Mouse (Mus musculus): ENCODE results near the gene Nr2f6.

The Nr2f6 gene

DNA sequence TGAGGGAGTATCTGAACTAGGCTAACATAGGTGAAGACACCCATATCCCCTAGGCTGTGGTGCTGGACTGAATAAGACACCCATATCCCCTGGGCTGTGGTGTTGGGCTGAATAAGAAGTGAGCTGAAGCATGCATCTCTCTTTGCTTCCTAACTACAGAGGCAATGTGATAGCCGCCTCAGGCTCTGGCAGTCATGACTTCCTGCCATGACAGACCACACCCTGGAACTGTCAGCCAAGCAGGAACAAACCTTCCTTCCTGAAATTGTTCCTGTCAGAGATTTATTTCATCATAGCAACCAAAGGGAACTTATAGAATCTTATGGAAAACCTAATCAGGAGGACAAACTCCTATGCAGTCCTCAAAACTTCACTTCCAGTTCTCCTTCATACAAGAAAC lies 6.5 kb upstream of the Nr2f6 start:
- DNase-seq: no peak

DNA sequence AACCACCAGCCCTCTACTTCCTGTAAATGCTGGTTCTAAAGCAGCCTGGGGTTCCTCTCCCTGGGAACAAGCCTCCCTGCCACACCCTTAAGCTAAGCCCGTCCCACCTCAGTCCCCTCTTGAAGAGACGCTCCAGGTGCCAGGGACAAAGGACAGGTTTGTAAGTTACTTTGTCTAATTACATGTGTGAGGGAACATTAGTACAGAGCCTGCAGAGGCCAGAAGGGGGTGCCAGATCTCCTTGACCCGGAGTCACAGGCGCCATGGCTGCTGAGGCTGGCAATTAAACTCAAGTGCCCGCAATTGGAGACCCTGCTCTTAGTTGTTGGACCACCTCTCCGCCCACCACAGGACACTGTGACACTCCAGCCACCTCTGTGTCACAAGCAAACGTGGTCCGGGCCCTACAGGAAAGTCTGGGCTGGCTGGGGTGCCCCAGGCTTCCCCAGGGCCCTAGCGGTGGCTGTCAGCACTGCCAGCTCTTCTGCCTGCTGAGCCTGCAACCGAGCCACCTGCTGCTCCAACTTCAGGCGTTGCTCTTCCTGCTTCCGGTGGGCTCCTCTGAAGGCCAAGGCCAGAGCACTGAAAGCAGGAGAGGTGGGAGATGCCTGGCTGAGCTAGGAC lies 3.6 kb upstream of the Nr2f6 start:
- no peak for DNase-seq

DNA sequence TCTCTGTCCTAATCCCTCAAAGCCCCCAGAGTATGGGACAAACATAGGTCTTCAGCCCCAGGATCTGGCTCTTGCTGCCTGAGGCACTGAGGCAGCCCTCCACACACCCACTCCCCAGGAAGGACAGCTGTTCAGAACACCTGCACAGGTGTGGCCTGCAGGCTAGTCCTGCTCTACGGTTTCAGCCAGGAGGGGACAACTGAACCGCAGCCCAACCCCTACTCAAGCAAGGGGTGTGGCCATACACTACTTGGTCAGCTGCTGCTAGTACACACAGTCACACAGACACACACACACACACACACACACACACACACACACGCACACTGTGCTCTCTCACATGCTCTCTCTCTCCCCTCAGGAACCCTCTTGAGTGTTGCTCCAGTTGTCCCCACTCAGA lies 2.1 kb upstream of the Nr2f6 start:
- no peak for DNase-seq

GRCm38 (mm10) chr8:71383396-71383795 lies 1.6 kb upstream of the Nr2f6 start:
- DNase-seq: no peak

DNA sequence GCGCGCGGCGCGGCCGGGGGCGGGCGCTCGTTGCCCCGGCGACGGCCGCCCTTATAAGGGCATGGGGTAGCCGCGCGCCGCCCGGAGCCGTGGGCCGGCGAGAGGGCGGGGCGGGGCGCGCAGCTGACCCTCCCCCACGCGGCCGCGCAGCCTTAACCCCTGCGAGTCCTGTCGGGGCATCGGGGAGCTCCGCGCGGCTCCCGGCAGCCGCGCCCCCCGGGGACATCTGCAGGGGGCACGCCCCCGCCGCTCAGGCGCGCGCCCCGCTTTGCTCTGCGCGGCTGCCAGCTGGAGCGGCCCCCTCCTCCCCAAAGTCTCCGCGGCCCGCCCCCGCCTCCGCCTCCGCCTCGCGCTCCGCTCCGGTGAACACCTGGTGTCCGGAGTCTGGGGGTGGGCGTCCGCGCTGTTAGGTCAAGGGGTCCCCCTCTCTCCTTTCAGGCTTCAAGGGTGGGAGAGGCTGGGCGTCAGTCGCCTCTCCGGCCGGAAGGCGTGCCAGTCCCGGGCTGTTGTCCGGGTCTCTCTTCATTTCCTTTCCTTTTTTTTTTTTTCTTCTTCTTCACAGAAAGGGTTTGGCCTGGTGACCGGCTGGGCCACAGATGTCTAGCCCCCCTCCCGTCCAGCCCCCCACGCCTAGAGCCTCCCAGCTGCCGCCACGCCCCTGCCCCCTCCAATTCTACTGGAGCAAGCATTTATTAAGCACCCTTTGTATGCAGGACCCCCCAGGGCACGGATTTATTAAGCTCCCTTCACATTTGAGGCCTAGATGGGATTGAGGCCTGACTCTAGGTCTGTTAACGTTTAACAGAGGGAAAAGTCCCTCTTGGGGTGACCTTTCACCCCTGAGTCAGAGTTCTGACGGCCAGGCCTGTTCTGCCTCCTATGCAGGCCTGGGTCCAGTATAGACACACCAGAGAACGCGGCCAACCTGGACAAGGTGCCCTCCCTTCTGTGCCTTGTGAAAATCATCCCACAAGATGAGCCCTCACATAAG lies 506 bp upstream of the Nr2f6 start:
- DNase-seq: peak; percentile 73 to 84

DNA sequence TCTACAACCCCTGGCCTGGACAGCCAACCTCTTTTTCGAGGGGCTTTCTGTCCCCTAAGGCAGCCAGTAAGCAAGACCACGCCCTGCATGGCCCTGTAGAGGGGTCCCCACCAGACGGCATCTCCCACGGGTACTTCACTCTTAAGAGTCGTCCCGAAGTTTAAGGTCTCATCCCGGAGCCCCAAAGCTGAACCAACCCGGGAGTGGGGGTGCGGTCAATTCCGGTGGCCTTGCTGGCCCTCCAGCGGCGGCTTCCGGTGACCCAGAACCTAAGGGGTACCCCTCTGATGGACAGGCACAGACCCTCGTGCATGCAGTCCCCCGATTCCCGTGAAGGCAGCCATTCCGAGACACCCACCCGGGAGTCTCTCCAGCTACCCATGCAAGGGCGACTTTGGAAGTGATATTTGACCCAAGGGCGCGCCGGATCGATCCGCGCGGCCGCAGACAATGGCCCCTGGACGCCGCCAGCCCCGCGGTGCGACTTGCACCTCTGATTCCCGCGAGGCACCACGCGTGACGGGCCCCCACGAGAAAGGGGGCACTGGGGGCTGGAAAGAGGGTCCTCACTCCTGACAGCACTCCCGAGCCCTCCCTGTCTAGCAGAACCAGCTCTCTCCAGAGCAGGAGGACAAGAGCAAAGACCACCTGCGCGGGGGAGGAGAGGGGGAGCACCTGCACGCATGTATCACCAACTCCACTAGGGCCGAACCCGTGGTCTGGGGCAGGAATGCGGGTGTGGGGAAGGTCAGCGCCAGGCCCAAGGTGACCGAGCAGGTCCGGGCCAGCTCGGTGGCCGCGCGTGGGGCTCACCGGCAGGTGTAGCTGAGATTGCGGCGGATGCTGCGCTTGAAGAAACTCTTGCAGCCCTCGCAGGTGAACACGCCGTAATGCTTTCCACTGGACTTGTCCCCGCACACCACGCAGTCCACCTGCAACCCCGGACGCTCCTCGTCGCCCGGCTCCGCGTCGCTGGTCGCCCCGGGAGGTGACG lies 1.3 kb downstream of the Nr2f6 start:
- peak; percentile 32 for DNase-seq

DNA sequence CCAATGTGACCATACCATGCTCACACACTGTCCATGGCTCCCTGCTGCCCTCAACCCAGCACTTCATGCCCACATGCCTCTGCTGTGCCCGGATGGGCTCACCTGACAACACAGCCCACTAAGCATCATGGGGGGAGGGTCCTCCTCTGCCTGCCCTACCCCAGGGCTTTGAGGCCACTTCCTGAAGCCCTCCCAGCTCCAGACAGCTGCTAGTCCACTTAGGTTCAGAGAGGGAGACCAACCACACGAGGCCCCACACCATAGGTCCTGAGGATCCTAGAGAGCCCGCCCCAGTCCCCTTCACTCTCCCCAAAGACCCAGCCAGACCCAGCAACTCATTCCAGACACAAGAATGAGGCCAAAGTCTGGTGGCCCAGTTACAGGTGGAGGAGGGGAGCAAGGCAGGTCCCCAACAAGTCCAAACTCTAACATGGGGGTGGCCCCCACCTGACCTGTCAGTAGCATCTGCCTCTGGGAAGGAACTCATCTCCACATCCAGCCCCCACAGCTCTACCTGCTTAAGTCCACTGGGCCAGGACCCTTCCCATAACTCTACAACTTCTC lies 2.2 kb downstream of the Nr2f6 start:
- no peak for DNase-seq

- no peak for DNase-seq
Observed at GRCm38 (mm10) chr8:71379008-71379407, 2.8 kb downstream of the Nr2f6 start.

DNA sequence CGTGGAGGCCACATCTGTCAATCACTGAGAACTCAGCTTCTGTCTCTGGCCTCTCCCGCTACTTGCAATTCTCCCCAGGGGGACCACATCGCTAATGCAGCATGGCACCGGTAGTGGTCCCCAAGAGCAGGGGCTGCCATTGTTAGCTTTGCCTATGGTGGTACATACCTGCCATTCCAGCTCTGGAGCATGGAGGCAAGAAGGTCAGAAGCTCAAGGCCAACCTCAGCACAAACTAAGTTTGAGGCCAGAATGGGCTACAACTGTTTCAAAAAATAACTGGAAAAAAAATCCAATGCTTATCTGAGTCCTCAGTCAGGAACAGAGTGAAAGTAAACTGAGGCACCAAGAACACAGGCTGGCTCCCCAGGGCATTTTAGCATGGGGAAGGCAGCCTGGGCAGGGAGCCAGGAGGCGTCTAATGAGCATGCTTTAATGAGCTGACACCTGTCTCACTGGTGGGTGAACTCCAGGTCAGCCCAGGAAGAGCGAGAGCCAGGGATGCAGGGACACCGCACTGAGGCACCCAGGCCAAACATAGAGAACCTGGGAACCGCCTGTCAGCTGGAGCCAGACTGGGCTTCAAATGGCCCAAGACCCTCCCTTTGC lies 5.2 kb downstream of the Nr2f6 start:
- DNase-seq: peak; percentile 20 to 36

DNA sequence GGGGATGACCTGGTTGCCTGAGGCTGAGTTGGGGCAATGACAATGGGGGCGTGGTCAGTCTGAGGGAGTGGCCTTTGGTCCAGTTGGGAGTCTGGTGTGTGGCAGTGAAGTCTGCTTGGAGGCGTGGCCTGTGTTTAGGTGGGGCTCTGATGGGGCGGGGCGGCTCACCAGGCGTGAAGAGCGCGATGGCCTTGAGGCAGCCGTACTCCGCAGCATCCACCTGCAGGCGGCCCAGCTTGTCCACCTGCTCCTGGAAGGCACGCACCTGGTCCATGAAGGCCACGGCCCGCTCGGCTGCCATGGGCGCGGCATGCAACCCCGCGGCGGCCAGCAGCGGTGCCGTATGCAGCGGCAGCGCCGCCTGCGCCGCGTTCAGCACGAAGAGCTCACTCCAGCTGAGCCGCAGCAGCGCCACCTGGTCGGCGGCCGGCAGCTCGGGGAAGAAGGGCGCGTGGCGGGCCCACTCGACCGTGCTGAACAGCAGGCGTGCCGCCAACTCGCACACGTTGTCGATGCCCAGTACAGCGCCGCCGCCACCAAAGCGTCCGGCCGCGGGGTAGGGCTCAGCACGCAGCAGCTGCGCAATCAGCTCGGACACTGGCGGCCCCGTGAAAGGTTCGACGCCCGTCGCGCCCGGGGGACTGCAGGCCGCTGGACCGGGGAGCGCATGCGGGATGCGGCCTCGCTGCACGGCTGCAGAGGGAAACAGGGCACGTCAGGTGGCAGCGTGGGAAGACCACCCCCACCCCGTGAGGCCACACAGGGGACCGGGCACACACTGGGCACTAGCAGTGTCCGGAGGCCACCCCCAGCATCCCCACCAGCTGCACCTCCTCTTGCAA lies 6.0 kb downstream of the Nr2f6 start:
- peak; percentile 70 to 76 for DNase-seq

GRCm38 (mm10) chr8:71374616-71375206 lies 7.0 kb downstream of the Nr2f6 start:
- no peak for DNase-seq

- DNase-seq: no peak
Observed at GRCm38 (mm10) chr8:71373000-71373399, 8.8 kb downstream of the Nr2f6 start.

DNA sequence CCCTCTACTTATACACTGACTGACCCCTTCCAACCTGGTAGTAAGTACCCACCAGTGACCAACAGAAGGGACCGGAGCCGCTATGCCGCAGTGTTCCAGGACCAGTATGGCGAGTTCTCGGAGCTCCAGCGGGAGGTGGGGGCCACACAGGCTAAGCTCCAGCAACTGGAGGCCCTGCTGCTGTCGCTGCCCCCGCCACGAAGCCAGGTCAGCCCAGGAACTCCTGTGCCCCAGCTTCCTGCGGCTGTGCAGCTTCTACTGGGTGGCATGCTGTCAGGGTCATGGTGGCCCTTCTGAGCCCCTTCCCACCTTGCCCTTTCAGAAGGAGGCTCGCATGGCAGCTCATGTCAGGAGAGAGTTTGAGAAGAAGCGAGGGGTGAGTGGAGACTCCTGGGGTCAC lies 9.3 kb downstream of the Nr2f6 start:
- no peak for DNase-seq

DNA sequence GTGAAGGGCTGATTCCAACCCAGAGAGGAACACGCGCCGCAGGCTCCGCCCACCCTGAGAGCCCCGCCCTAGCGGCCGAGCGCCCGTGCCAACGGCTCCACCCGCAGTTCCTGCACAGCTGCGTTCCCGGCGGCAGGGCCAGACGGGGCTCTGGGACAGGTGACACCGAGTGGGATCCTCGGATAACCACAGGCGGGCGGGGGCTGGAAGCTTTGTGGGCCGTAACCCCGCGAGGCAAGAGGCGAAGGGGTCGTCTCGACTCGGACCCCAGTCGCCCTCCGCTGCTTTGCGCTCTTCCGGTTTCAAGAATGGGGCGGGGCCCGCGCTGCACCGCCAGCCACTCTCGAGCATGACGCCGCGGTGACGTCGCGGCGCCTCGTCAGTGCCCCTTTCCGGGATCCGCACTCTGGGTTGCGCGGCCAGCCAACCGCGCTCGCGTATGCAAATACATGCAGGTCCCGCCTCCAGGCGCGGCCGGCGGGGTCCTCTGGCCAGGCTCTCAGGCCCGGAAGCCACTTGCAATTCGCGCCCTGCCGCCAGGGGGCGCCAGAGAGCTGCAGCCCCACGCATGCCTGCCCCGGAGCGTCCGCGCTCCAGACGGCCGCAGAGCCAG lies 10.4 kb downstream of the Nr2f6 start, which contains the start of gene Ocel1:
Ocel1 (plus strand) TSS at position 63 of the 613 bp plus-strand sequence.
- DNase-seq: peak; percentile 91 to 96

DNA sequence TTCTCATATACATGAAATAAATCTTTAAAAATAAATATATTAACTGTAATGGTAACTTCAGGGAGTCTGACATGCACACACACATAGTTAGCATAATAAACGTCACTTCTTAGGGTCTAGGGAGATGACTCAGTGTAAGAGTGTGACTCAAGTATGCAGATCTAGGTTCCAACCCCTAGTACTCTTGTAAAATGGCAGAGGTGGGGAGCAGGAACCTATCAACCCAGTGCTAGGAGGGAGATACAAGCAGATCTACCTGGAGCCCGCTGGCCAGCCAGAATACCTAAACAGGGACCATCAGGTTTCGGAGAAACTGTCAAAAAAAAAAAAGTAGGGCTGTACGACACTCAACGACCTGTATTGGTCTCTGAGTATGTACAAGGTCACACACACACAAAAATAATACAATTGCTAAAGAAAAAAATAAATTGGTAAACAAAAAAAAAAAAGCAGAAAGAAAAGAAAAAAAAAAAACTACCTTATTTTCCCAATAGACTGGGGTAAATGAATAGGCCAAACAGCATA lies 11.0 kb downstream of the Nr2f6 start:
- peak in 1 of 2 experiments; percentile 23 for DNase-seq

- DNase-seq: no peak
Observed at GRCm38 (mm10) chr8:71369040-71369718, 12.6 kb downstream of the Nr2f6 start.

DNA sequence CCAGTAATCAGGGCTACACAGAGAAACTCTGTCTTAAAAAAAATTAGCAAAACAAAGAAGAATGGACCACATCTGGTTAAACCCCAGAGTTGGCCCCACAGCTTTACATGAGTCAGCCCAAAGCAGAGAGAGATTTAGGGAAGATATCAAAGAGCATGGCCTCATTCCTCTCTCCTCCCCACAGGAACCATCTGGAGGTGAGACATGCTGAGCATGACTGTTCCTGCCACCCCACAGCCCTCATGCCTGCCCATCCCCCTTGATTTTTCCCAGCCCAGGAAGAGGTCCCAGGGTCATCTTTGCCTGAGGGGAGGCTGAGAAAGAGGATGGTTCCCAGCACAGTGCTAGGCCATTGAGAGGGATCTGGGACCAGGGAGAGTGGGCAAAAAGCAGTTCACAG lies 13.4 kb downstream of the Nr2f6 start:
- no peak for DNase-seq

DNA sequence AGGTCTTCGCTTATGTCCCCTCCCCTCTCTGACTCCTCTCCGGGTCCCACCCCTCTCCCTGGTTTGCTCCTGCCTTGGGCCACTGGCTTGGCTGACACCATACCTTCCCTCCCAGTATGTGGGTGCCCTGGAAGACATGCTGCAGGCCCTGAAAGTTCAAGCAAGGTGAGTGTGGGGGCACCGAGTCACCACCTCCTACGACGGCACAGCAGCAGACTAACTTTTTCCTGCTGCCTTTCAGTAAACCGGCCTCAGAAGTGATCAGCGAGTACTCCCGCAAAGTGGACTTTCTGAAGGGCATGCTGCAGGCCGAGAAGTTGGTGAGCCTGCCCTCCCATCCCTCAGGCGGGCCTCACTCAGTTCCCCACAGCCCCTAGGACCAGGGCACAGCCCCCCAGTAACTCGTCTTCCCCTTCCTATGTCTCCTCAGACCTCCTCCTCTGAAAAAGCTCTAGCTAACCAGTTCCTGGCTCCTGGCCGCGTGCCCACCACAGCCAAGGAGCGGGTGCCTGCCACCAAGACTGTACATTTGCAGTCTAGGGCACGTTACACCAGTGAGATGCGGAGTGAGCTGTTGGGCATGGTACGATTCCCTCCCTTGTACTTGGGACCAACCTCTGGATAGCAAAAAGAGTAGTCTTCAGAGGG lies 14.1 kb downstream of the Nr2f6 start:
- peak; percentile 16 to 31 for DNase-seq
